Mouse (Mus musculus) hindbrain, embryonic 14.5 days (tissue): ENCODE measurements around the gene Ric1. TPM values are rescaled to one million over a fixed set of nuclear protein-coding genes. Genes with fewer than 3 reads are reported as not detected.

Source experiments
- ATAC-seq: fragments of 200-750 bp; cut with Nextera tagmentation; 2 replicates; pipeline ENCODE4 v1.8.0; 2017; ENCODE audit warnings: moderate number of reproducible peaks, mild to moderate bottlenecking, moderate TSS enrichment, moderate library complexity; ENCODE audit not compliant: low FRiP score
- DNase-seq: peaks from one replicate; pipeline ENCODE4 v3.0.0-alpha.2; 2015; ENCODE audit warnings: low spot score
- H3K27ac ChIP-seq: fragments of 300-500 bp; sonication (generic); 2 replicates; pipeline ENCODE4 v1.5.1; 2014; ENCODE audit warnings: mild to moderate bottlenecking, moderate library complexity
- H3K27me3 ChIP-seq: fragments of 300-500 bp; sonication (generic); 2 replicates; pipeline ENCODE4 v1.6.1; 2014; ENCODE audit warnings: mild to moderate bottlenecking, low read length, mixed read lengths; ENCODE audit not compliant: control insufficient read depth, insufficient read depth
- H3K36me3 ChIP-seq: fragments of 300-500 bp; sonication (generic); replicated peaks from 2 replicates; pipeline ENCODE4 v1.6.1; 2014; ENCODE audit not compliant: control insufficient read depth, insufficient read depth
- H3K4me1 ChIP-seq: fragments of 300-500 bp; sonication (generic); replicated peaks from 2 replicates; pipeline ENCODE4 v1.6.1; 2014; ENCODE audit warnings: antibody characterized with exemption, low read length, mixed read lengths; ENCODE audit not compliant: control insufficient read depth, insufficient read depth
- H3K4me2 ChIP-seq: fragments of 300-500 bp; sonication (generic); replicated peaks from 2 replicates; pipeline ENCODE4 v1.6.1; 2014; ENCODE audit warnings: mild to moderate bottlenecking, moderate library complexity
- H3K4me3 ChIP-seq: fragments of 300-500 bp; sonication (generic); replicated peaks from 2 replicates; pipeline ENCODE4 v1.5.1; 2014; ENCODE audit warnings: mild to moderate bottlenecking, low read length
- H3K9ac ChIP-seq: fragments of 300-500 bp; sonication (generic); 2 replicates; pipeline ENCODE4 v1.6.1; 2014
- H3K9me3 ChIP-seq: fragments of 300-500 bp; sonication (generic); 2 replicates; pipeline ENCODE4 v1.6.1; 2016; ENCODE audit warnings: low read length; ENCODE audit not compliant: control insufficient read depth
- WGBS: fragments of 180-500 bp; shearing (Covaris S2); extraction: QIAGEN DNeasy Blood & Tissue Kit; methylation state at CpG from one replicate; pipeline ENCODE4 v1.1.7; 2014; 5-methylcytosine and 5-hydroxymethylcytosine counted together
- polyA plus RNA-seq: library from polyadenylated mRNA; unstranded; fragments of >200 nt; fragmentation: Nextera tagmentation; extraction: Ambion mirVana; gene quantifications from 2 replicates; pipeline ENCODE4 v1.2.1, GENCODE M21; 2014

Ric1 gene
- polyA plus RNA-seq, 1 experiment from 2014 or later, result 17.3 TPM

- Histone ChIP-seq H3K9me3 (no peaks in the 10 kb centered on the region), H3K36me3 (no peaks in the 10 kb centered on the region), H3K4me3 (no peak overlapping the region), H3K27me3 (no peaks in the 10 kb centered on the region), H3K27ac (no peak overlapping the region), H3K4me1 (no peaks in the 10 kb centered on the region), H3K9ac (no peak overlapping the region), H3K4me2 (no peak overlapping the region)
- 68% methylated on average over 4 of the region's 4 CpGs for WGBS
- ATAC-seq (no peak), DNase-seq (no peak)
Observed at GRCm38 (mm10) chr19:29494454-29494853, 27.6 kb upstream of the Ric1 start.

DNA sequence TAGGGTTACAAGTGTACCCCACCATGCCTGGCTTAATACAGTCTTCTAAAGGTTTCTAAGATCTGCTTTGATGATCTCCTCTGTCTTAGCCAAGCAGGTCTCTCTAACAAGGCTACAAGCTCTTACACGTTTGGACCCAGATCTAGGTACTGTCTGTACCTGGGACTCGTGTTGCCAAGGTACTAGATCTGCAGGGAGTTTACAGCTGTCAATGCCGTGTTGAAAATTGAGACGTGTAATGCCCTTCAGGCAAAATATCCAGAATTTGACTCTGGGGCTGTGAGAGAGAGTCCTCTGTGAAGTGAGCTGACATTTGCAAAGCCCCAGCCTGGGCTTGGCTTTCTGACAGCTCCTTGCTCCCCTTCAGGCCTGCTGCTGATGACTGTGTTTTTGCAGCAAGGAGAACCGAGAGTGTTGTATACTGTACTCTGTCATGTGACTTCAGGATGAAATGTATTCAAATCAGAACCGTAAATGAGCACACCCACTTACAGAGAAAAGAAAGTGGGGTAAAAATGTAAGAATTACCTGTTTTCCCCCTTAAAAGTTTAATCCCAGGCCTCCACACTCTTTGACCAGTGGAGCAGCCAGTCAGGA, 26.0 kb upstream of the Ric1 start:
- no peak for DNase-seq
- Histone ChIP-seq H3K27ac (no peak overlapping the region), H3K4me3 (no peak overlapping the region), H3K4me2 (no peak overlapping the region), H3K9me3 (no peaks in the 10 kb centered on the region), H3K27me3 (no peaks in the 10 kb centered on the region), H3K36me3 (no peaks in the 10 kb centered on the region), H3K4me1 (no peaks in the 10 kb centered on the region; the same call in 1 of the 2 replicates), H3K9ac (no peak overlapping the region)
- ATAC-seq, result no peak
- WGBS, result 77% methylated on average over 6 of the region's 6 CpGs

DNA sequence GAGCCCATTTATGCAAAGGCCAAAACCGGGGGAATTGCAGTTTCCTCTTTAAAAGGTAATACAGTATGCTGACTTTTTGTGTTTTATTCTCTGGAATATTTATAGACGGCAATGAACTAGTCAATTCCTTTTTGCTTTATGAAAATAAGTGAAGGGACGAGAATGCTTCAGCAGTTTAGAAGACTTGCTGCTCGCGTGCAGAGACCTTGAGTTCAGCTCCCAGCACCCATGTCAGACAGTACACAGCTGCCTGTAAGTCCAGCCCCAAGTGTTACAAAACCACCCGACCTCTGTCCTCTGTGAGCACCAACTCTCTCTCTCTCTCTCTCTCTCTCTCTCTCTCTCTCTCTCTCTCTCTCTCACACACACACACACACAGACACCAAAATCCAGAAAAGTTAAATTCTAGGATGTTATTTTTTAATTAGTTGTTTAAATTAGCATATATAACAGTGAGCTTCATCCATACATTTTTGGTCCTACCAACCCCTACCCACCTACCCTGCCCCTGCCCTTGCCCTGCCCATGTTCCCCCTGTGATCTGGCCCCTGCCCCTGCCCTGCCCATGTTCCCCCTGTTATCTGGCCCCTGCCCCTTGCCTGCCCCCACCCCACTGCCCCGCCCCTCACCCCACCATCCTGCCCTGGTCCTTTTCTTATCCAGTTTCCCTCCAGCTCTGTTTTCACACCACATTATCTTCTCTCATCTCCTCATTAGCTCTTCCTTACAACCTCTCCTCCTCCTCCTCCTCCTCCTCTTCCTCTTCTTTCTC, 25.1 kb upstream of the Ric1 start:
- H3K36me3 ChIP-seq, result no peaks in the 10 kb centered on the region
- H3K9ac ChIP-seq, result no peak overlapping the region
- ATAC-seq (no peak), DNase-seq (no peak)
- H3K4me1 ChIP-seq, result no peaks in the 10 kb centered on the region; the same call in 1 of the 2 replicates
- H3K27ac ChIP-seq, result no peak overlapping the region
- WGBS, result 87% methylated on average over 7 of the region's 7 CpGs
- H3K4me3 ChIP-seq, result no peak overlapping the region
- no peaks in the 10 kb centered on the region for H3K9me3 ChIP-seq
- no peaks in the 10 kb centered on the region for H3K27me3 ChIP-seq
- no peak overlapping the region for H3K4me2 ChIP-seq

GRCm38 (mm10) chr19:29497874-29498273, 24.2 kb upstream of the Ric1 start:
- Histone ChIP-seq H3K4me2 (no peak overlapping the region), H3K4me3 (no peak overlapping the region), H3K9ac (no peak overlapping the region), H3K4me1 (no peaks in the 10 kb centered on the region; the same call in 1 of the 2 replicates), H3K36me3 (no peaks in the 10 kb centered on the region), H3K9me3 (no peaks in the 10 kb centered on the region), H3K27ac (no peak overlapping the region), H3K27me3 (no peaks in the 10 kb centered on the region)
- DNase-seq (no peak), ATAC-seq (no peak)
- 86% methylated on average over 7 of the region's 7 CpGs for WGBS

DNA sequence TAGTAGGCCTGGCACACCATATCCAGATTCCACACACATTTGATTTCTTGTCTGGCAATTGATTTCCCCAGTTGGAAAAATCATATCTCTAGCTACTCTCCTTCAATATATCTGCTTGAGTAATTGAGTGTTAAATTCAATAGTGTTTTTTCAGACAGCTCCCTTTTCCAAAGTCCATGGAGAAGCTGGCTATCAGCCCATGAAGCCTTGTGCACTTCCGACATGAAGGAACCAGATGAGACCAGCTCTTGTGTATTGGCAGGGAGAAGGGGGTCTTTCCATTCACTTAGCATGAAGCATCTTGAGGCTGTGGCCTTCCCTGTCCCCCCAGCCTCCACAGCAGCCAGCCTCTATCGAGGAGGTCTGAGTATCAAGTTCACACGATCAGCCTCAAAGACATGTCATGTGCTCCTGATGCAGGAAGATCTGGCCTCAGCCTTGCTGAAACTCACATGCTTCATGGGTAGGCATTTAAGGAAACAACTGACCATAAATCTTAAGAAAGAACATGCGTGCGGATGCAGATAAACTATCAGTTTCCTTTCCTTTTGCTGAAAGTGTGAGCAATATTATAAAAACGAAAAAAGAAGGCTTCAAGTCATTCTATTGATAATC, 23.1 kb upstream of the Ric1 start:
- DNase-seq (no peak), ATAC-seq (no peak)
- Histone ChIP-seq H3K36me3 (no peaks in the 10 kb centered on the region), H3K9me3 (no peaks in the 10 kb centered on the region), H3K9ac (no peak overlapping the region), H3K27ac (no peak overlapping the region), H3K4me2 (no peak overlapping the region), H3K4me3 (no peak overlapping the region), H3K4me1 (no peaks in the 10 kb centered on the region; the same call in 1 of the 2 replicates), H3K27me3 (no peaks in the 10 kb centered on the region)
- WGBS, result 86% methylated on average over 6 of the region's 6 CpGs

DNA sequence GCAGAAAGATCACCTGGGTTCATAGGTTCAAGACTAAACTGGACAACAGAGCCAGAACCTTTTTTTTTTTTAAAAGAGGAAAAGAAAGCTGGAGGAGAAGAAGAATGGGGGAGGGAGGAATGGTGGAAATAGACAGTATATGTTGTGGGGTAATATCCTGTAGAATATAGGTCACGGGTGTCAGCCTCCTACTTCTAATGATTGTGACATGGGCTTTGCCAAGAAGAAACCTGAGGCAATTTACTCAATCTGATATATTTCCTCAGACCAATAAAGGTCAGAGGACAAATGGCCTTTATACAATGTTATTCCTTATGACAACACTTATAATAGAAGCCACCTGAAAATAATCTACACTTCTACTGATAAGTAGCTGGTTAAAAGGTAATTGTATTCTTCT, 21.7 kb upstream of the Ric1 start:
- 94% methylated on average over 1 of the region's 1 CpGs for WGBS
- Histone ChIP-seq H3K9me3 (no peaks in the 10 kb centered on the region), H3K4me1 (no peaks in the 10 kb centered on the region; the same call in 1 of the 2 replicates), H3K36me3 (no peaks in the 10 kb centered on the region), H3K9ac (no peak overlapping the region), H3K27me3 (no peaks in the 10 kb centered on the region), H3K4me3 (no peak overlapping the region), H3K27ac (no peak overlapping the region), H3K4me2 (no peak overlapping the region)
- no peak for DNase-seq
- no peak for ATAC-seq

DNA sequence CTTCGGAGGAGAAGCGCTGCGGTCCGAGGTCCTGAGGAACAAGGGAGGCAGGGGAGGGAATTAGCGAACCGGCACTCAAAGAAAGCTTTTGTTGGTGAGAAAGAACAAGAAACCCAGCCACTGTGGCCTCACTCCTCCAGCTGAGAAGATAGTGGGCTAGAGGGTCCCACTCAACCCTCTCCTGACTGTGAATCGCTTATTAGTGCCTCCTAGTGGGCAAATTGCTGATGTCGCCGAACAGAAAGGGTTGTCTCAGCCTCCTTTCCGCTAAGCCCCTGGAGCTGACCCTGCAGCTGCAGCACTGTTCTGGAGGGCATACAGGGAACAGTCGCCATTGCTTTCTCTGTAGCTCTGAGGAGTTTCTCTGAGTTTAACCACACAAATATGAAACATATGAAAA, 21.0 kb upstream of the Ric1 start:
- Histone ChIP-seq H3K4me3 (no peak overlapping the region), H3K27ac (no peak overlapping the region), H3K4me1 (no peaks in the 10 kb centered on the region; the same call in 1 of the 2 replicates), H3K36me3 (no peaks in the 10 kb centered on the region), H3K9me3 (no peaks in the 10 kb centered on the region), H3K27me3 (no peaks in the 10 kb centered on the region), H3K4me2 (peak overlapping the region; percentile 29), H3K9ac (no peak overlapping the region)
- 45% methylated on average over 11 of the region's 11 CpGs for WGBS
- ATAC-seq (no peak), DNase-seq (no peak)

DNA sequence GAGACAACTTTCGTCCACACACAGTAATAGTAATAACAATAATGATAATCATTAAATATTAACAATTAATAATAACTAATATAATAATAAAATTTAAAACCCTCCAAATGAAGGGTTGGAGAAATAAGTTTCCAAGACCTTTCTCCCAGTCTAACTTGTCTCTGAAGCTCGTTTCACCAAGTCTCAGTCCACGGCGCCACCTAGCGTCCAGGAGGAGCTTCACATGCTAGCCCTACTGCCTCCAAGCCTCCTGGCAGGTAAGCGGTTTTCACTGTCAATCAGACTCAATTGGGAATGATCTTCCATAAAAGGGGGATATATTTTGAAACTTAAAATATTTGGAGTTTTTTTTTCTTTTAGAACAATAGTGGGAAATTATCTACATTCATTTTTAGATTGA, 20.6 kb upstream of the Ric1 start:
- no peak overlapping the region for H3K27ac ChIP-seq
- no peaks in the 10 kb centered on the region for H3K36me3 ChIP-seq
- no peaks in the 10 kb centered on the region; the same call in 1 of the 2 replicates for H3K4me1 ChIP-seq
- no peak overlapping the region for H3K9ac ChIP-seq
- no peak for ATAC-seq
- WGBS, result 15% methylated on average over 6 of the region's 6 CpGs
- H3K9me3 ChIP-seq, result no peaks in the 10 kb centered on the region
- no peak overlapping the region for H3K4me3 ChIP-seq
- H3K4me2 ChIP-seq, result peak overlapping the region; percentile 29
- DNase-seq, result peak; percentile 85
- H3K27me3 ChIP-seq, result no peaks in the 10 kb centered on the region

- no peak overlapping the region for H3K27ac ChIP-seq
- no peaks in the 10 kb centered on the region for H3K9me3 ChIP-seq
- ATAC-seq (no peak), DNase-seq (no peak)
- H3K9ac ChIP-seq, result no peak overlapping the region
- WGBS, result 93% methylated on average over 2 of the region's 2 CpGs
- no peaks in the 10 kb centered on the region for H3K27me3 ChIP-seq
- no peaks in the 10 kb centered on the region; the same call in 1 of the 2 replicates for H3K4me1 ChIP-seq
- no peak overlapping the region for H3K4me2 ChIP-seq
- no peak overlapping the region for H3K4me3 ChIP-seq
- no peaks in the 10 kb centered on the region for H3K36me3 ChIP-seq
Observed at GRCm38 (mm10) chr19:29504131-29504530, 18.0 kb upstream of the Ric1 start.
